Mouse (Mus musculus) lung, postnatal 0 days (tissue): ENCODE results near the gene Mnat1.

Experiments used
- CTCF ChIP-seq: IDR thresholded peaks from 2 replicates; pipeline ENCODE4 v1.5.1; 2016; ENCODE audit warnings: antibody characterized with exemption, mild to moderate bottlenecking
- EP300 ChIP-seq: IDR thresholded peaks from 2 replicates; pipeline ENCODE4 v1.6.1; 2016; ENCODE audit warnings: antibody characterized with exemption, mild to moderate bottlenecking, control low read depth

DNA sequence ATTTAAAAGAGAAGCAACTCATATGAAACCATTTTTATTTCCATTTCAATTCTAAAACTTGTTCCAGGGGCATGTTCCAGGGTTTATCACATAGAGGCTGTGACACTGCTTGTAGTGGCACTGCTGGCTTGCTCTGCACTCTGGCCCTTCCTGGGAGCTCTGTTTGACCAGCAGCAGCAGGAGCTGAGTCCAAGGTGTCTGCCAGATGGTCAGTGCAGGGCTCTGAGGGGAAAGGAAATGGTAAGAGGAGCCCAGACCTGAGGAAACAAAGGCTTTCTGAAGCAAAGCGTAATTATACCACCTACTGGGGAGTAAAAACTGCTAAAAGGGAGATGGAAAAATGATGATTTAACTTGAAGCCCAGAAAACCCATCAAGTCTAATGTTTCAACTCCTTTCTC is 145.0 kb downstream of the Mnat1 start:
- no peak for TF ChIP-seq CTCF
- no peak for TF ChIP-seq EP300
